Mouse (Mus musculus) thymus, postnatal 14 days (tissue): ENCODE results near the gene Olfr785.
"Not testable (repeated sequence)": the region's sequence is repeated elsewhere in the genome, so short reads cannot be mapped to it uniquely, and the experiment has no call there.

Experiments used
- DNase-seq: peaks from one replicate; pipeline ENCODE4 v3.0.0; 2021

Olfr785 gene

DNA sequence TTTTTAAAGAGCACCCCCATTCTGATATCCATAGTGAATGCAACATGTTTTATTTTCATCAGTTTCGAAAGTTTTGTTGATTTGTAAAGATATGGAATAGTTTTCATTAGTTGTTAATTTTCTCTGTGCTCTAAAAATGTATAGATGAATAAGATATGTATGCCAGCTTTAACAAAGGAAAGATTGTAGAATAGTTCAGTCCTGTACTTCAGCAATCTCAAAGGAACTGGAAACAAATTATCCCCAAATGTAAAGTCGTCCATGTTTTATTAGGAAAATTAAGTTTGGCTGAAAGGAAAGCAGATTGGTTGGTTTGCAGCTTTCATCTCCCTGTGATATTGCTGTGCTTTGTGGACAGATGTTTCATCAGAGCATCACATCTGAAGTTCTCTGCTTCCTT is at the start of gene Olfr785:
Olfr785 (plus strand) TSS at position 301 of the 400 bp plus-strand sequence.
- no peak for DNase-seq

DNA sequence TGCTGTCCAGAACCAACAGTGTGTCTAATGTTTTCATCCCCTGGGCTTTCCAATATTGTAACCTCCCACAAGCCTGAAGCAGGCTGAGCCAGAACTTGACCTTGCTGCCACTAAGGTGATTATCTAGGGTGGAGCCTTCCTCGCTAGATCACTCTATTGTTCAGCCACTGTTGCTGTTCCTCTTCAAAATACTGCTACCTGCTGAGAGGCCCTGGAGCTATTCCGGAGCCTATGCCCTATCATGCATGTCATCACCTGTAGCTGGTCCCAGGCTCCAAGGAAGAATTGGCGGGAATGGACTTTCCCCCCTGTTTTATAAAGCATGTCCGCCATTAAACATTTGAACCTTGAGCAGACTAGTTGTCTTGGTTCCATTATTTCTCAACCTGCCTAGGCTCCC is 48.7 kb upstream of the Olfr785 start:
- DNase-seq = not testable (repeated sequence)

DNA sequence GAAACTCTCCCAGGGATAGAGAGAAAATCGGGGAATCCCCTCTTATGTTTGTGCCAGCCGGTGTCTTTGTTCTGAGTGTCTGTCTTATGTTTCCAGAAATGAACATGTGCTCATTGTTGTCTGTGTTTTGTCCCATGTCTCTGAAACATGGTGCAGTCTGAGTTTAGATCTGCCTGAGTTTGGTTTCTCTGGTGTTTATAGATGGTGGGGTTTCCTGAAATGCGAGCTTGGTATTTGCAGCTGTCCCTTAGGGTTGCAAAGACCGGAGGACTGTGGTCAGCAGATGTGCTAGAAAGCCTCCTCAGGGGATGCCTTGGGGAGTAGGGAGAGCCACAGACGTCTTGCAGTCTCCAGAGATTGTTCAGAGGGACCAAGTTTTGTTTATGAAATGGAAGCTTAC is 47.9 kb upstream of the Olfr785 start:
- DNase-seq = no peak

DNA sequence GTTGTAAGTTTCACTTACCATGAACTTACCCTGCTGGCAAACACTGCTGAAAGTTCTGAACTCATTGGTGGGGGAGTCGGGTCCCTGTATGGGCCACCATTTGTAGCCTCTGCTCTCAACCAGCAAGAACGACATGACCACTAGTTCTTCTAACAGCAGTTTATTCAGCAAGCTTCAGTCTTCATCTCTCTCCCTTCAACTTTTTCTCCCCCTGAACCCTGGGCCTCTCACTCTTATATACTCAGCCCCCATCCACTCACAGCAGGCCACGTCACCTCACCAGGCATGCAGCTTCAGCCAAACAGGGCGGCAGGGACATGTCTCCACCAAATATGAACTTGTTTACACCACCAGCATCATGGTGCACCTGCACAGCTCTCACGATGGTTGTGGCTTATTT is 31.2 kb upstream of the Olfr785 start:
- DNase-seq = not testable (repeated sequence)

DNA sequence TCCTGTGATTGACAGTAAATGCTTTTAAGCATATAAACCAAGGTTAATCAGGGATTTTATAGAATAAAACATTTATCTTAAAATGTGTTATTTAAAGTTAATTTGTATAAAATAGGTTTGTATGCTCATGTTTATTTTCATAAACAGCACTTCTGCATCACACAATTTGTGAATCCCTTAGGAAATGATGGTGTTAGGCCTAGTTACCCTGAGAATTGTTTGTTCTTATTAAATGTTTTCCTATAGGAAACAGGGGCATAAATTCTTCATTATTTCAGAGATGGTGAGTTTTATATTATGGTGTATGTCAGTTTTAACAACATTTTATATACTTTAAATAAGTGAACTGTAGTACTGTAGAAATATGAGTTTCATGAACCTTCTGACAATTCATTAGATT is 21.4 kb upstream of the Olfr785 start, which contains the start of gene Olfr784:
Olfr784 (plus strand) TSS at position 301 of the 400 bp plus-strand sequence.
- no peak for DNase-seq

DNA sequence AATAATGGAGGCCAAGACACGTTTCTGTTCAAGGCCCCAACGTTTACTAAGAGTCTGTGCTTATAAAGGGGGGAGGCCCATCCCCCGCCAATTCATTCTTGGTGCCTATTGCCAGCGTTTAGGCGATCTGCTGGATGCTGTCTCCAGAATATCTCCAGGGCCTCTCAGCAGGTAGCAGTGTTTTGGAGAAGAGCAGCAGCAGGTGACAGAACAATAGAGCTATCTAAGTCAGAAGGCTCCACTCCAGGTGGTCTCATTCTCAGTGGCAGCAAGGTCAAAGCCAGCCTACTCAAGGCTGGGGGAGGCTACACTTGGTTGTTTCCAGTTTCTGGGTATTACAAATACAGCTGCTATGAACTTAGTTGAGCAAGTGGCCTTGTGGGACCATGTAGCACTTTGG is 4.3 kb upstream of the Olfr785 start:
- no peak for DNase-seq

DNA sequence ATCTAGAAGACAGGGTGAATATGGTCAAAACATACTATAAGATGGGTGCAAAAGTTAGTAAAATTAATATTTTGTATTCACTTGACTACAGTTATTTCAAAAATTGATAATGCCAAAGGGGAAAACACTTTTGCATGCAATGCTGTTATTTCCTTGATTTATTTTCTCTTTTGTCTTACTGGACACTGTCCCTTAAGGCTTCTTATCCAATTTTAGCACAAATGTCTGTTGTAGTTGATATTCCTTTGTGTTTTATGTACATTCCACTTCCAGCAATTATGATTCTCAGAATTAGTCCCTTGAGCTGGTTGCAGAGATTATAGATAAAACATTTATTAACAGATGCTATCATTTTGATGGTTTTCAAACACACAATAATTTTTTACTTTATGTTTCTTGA is 21.8 kb downstream of the Olfr785 start, which contains the start of gene Olfr786:
Olfr786 (plus strand) TSS at position 301 of the 400 bp plus-strand sequence.
- no peak for DNase-seq
